8 mouse cellular contexts compared by ENCODE assay signal in genomic region chr6:83512495-83512894, GRCm38 (mm10). TPM values are rescaled to one million over a fixed set of nuclear protein-coding genes. Genes with fewer than 3 reads are reported as not detected.
DNase-seq lines count a peak whose midpoint lies in the region; ATAC-seq lines count a peak whose summit lies in the region.

No protein-coding gene starts in this region.

- ATAC-seq in forebrain, embryonic 13.5 days, result no peak; the same call in 1 of the 2 replicates
- no peak for ATAC-seq in embryonic facial prominence, embryonic 14.5 days (ENCODE audit: low read depth)
- peak; percentile 27; the same call in 1 of the 2 replicates for ATAC-seq in lung, embryonic 16.5 days (ENCODE audit: low read depth)

- H3K9me3 ChIP-seq in forebrain, embryonic 10.5 days, result no peaks in the 10 kb centered on the region
- H3K9me3 ChIP-seq in forebrain, embryonic 13.5 days (replicated peaks), result no peaks in the 10 kb centered on the region
- H3K9me3 ChIP-seq in embryonic facial prominence, embryonic 14.5 days (ENCODE audit: control insufficient read depth, low read length), result no peaks in the 10 kb centered on the region
- no peaks in the 10 kb centered on the region for H3K9me3 ChIP-seq in lung, embryonic 16.5 days (ENCODE audit: control insufficient read depth, low read length)

- no peak overlapping the region for H3K4me3 ChIP-seq in forebrain, embryonic 10.5 days
- no peak overlapping the region for H3K4me3 ChIP-seq in forebrain, embryonic 13.5 days
- H3K4me3 ChIP-seq in embryonic facial prominence, embryonic 14.5 days (ENCODE audit: low read depth, low read length), result no peak overlapping the region
- H3K4me3 ChIP-seq in lung, embryonic 16.5 days (ENCODE audit: low read length), result no peak overlapping the region

- H3K27me3 ChIP-seq in forebrain, embryonic 10.5 days (ENCODE audit: poor library complexity, severe bottlenecking), result no peaks in the 10 kb centered on the region
- H3K27me3 ChIP-seq in forebrain, embryonic 13.5 days, result no peaks in the 10 kb centered on the region
- no peaks in the 10 kb centered on the region for H3K27me3 ChIP-seq in embryonic facial prominence, embryonic 14.5 days (replicated peaks; ENCODE audit: control insufficient read depth, insufficient read depth, low read length)
- no peaks in the 10 kb centered on the region for H3K27me3 ChIP-seq in lung, embryonic 16.5 days (ENCODE audit: control insufficient read depth, insufficient read depth, low read depth, low read length)

- no peak overlapping the region for H3K27ac ChIP-seq in forebrain, embryonic 10.5 days
- H3K27ac ChIP-seq in forebrain, embryonic 13.5 days, result no peak overlapping the region
- H3K27ac ChIP-seq in embryonic facial prominence, embryonic 14.5 days (replicated peaks; ENCODE audit: low read depth, low read length), result no peak overlapping the region
- H3K27ac ChIP-seq in lung, embryonic 16.5 days (ENCODE audit: low read length), result no peak overlapping the region

- no peak overlapping the region for H3K4me2 ChIP-seq in forebrain, embryonic 13.5 days
- no peak overlapping the region for H3K4me2 ChIP-seq in embryonic facial prominence, embryonic 14.5 days (ENCODE audit: low read depth, low read length)
- no peak overlapping the region for H3K4me2 ChIP-seq in lung, embryonic 16.5 days (ENCODE audit: low read depth, low read length)

- peak; percentile 44 for DNase-seq in forebrain, embryonic 10.5 days (ENCODE audit: extremely low spot score, low spot score)
- peak; percentile 73 for DNase-seq in urinary bladder, postnatal 14 days (ENCODE audit: low spot score)
- no peak for DNase-seq in urinary bladder, postnatal 10 days (ENCODE audit: low spot score)
- peak; percentile 49 for DNase-seq in embryonic facial prominence, embryonic 14.5 days (ENCODE audit: low spot score)
- DNase-seq in induced T-regulatory cell, adult 2 months (ENCODE audit: low read depth), result peak; percentile 86
- peak; percentile 59 to 83 for DNase-seq in spleen, postnatal 10 days (ENCODE audit: low spot score in 2 of 2)

- H3K9ac ChIP-seq in forebrain, embryonic 13.5 days, result no peak overlapping the region
- no peak overlapping the region for H3K9ac ChIP-seq in embryonic facial prominence, embryonic 14.5 days (ENCODE audit: low read depth, low read length)
- H3K9ac ChIP-seq in lung, embryonic 16.5 days (ENCODE audit: low read length), result no peak overlapping the region

- peaks cover 5% of the 10 kb centered on the region for H3K4me1 ChIP-seq in forebrain, embryonic 10.5 days
- peaks cover under 1% of the 10 kb centered on the region; the same call in 1 of the 2 replicates for H3K4me1 ChIP-seq in forebrain, embryonic 13.5 days
- H3K4me1 ChIP-seq in embryonic facial prominence, embryonic 14.5 days (ENCODE audit: control insufficient read depth, insufficient read depth, low read length), result peaks cover 1% of the 10 kb centered on the region; the same call in 1 of the 2 replicates
- H3K4me1 ChIP-seq in lung, embryonic 16.5 days (replicated peaks; ENCODE audit: control insufficient read depth, insufficient read depth, low read length), result peaks cover under 1% of the 10 kb centered on the region

- no peaks in the 10 kb centered on the region for H3K36me3 ChIP-seq in forebrain, embryonic 10.5 days (replicated peaks)
- H3K36me3 ChIP-seq in forebrain, embryonic 13.5 days (ENCODE audit: poor library complexity, severe bottlenecking), result no peaks in the 10 kb centered on the region
- H3K36me3 ChIP-seq in embryonic facial prominence, embryonic 14.5 days (ENCODE audit: control insufficient read depth, insufficient read depth, low read length), result no peaks in the 10 kb centered on the region
- no peaks in the 10 kb centered on the region for H3K36me3 ChIP-seq in lung, embryonic 16.5 days (ENCODE audit: control insufficient read depth, insufficient read depth, low read length)

- 24% methylated on average over 1 of the region's 1 CpGs for WGBS in forebrain, embryonic 10.5 days
- 17% methylated on average over 1 of the region's 1 CpGs for WGBS in forebrain, embryonic 13.5 days
- WGBS in embryonic facial prominence, embryonic 14.5 days, result 38% methylated on average over 1 of the region's 1 CpGs
- 18% methylated on average over 1 of the region's 1 CpGs for WGBS in lung, embryonic 16.5 days

RNA-seq across cellular contexts. Expression of gene Dguok, which starts 5.7 kb away (rescaled TPM):
- polyA plus RNA-seq in forebrain, embryonic 10.5 days (2016; fragmentation: Nextera tagmentation; extraction: Ambion mirVana), result 62.3 and 63.6 TPM in 2 replicates
- 68.9 and 72.8 TPM in 2 replicates for polyA plus RNA-seq in forebrain, embryonic 13.5 days (2015; fragmentation: Nextera tagmentation; extraction: Ambion mirVana)
- 70.5 and 72.3 TPM in 2 replicates for polyA plus RNA-seq in embryonic facial prominence, embryonic 14.5 days (2014; fragmentation: Nextera tagmentation; extraction: Ambion mirVana)
- 78.3 and 87.0 TPM in 2 replicates for polyA plus RNA-seq in lung, embryonic 16.5 days (2015; fragmentation: Nextera tagmentation; extraction: Ambion mirVana)

RNA-seq across cellular contexts. Expression of gene Actg2, which starts 23.6 kb away (rescaled TPM):
- 0.12 and 0.26 TPM in 2 replicates for polyA plus RNA-seq in forebrain, embryonic 10.5 days (2016; fragmentation: Nextera tagmentation; extraction: Ambion mirVana)
- 0.31 and 2.2 TPM in 2 replicates for polyA plus RNA-seq in forebrain, embryonic 13.5 days (2015; fragmentation: Nextera tagmentation; extraction: Ambion mirVana)
- 11.0 and 13.2 TPM in 2 replicates for polyA plus RNA-seq in embryonic facial prominence, embryonic 14.5 days (2014; fragmentation: Nextera tagmentation; extraction: Ambion mirVana)
- 123 and 128 TPM in 2 replicates for polyA plus RNA-seq in lung, embryonic 16.5 days (2015; fragmentation: Nextera tagmentation; extraction: Ambion mirVana)

RNA-seq across cellular contexts. Expression of gene Tet3, which starts 53.6 kb away (rescaled TPM):
- polyA plus RNA-seq in forebrain, embryonic 10.5 days (2016; fragmentation: Nextera tagmentation; extraction: Ambion mirVana), result 37.3 and 38.3 TPM in 2 replicates
- 65.3 and 79.4 TPM in 2 replicates for polyA plus RNA-seq in forebrain, embryonic 13.5 days (2015; fragmentation: Nextera tagmentation; extraction: Ambion mirVana)
- 32.4 and 37.3 TPM in 2 replicates for polyA plus RNA-seq in embryonic facial prominence, embryonic 14.5 days (2014; fragmentation: Nextera tagmentation; extraction: Ambion mirVana)
- 43.8 and 47.1 TPM in 2 replicates for polyA plus RNA-seq in lung, embryonic 16.5 days (2015; fragmentation: Nextera tagmentation; extraction: Ambion mirVana)
